Comparison of ENCODE assay signal across 20 mouse cellular contexts in genomic region chr2:91187431-91187830, GRCm38 (mm10). TPM values are rescaled to one million over a fixed set of nuclear protein-coding genes. Genes with fewer than 3 reads are reported as not detected.
A peak's percentile ranks its signal among the peaks of the same experiment; 100 is the strongest.
DNase-seq lines count a peak whose midpoint lies in the region; TF ChIP-seq lines count a peak whose summit lies in the region.
"Had no signal": no experiment of that assay in that cellular context is flagged by ENCODE, and none has a peak within 500 bp of the region (broad histone marks: within the 10 kb centered on the region; RNA-seq: fewer than 3 reads in every experiment).

No protein-coding gene starts in this region.

- H3K27me3 ChIP-seq in spleen, adult 2 months (ENCODE audit: control insufficient read depth, insufficient read depth, low read length) = no peaks in the 10 kb centered on the region
- no peaks in the 10 kb centered on the region for H3K27me3 ChIP-seq in midbrain, embryonic 10.5 days (ENCODE audit: low read depth, poor library complexity, severe bottlenecking)
- H3K27me3 ChIP-seq: embryonic facial prominence, embryonic 13.5 days; heart, embryonic 15.5 days; intestine, embryonic 15.5 days; limb, embryonic 13.5 days; neural tube, embryonic 13.5 days; Patski had no signal

- peak overlapping the region; percentile 1; the same call in 1 of the 2 replicates for H3K27ac ChIP-seq in spleen, adult 2 months (ENCODE audit: insufficient read depth, low read length)
- peak overlapping the region; percentile 40; the same call in 1 of the 2 replicates for H3K27ac ChIP-seq in bone marrow macrophage, adult 2 months (ENCODE audit: insufficient read depth, low read depth, low read length)
- H3K27ac ChIP-seq in midbrain, embryonic 10.5 days (replicated peaks) = no peak overlapping the region
- H3K27ac ChIP-seq: embryonic facial prominence, embryonic 13.5 days; forebrain, embryonic 10.5 days; heart, embryonic 15.5 days; hindbrain, embryonic 10.5 days; intestine, embryonic 15.5 days; limb, embryonic 13.5 days; neural tube, embryonic 13.5 days had no signal

- no peak for TF ChIP-seq CTCF in spleen, adult 2 months (IDR thresholded peaks at IDR 0.05; ENCODE audit: extremely low read depth, insufficient read depth, insufficient read length, insufficient replicate concordance)
- no peak for TF ChIP-seq CTCF in bone marrow macrophage, adult 2 months (IDR thresholded peaks at IDR 0.05; ENCODE audit: low read depth, low read length)

- no peaks in the 10 kb centered on the region for H3K36me3 ChIP-seq in spleen, adult 2 months (ENCODE audit: control insufficient read depth, insufficient read depth, low read length)
- H3K36me3 ChIP-seq in midbrain, embryonic 10.5 days = no peaks in the 10 kb centered on the region
- H3K36me3 ChIP-seq: embryonic facial prominence, embryonic 13.5 days; forebrain, embryonic 10.5 days; heart, embryonic 15.5 days; hindbrain, embryonic 10.5 days; intestine, embryonic 15.5 days; limb, embryonic 13.5 days; neural tube, embryonic 13.5 days had no signal

- no peaks in the 10 kb centered on the region for H3K9me3 ChIP-seq in midbrain, embryonic 10.5 days (replicated peaks)
- H3K9me3 ChIP-seq: embryonic facial prominence, embryonic 13.5 days; forebrain, embryonic 10.5 days; heart, embryonic 15.5 days; hindbrain, embryonic 10.5 days; intestine, embryonic 15.5 days; limb, embryonic 13.5 days; neural tube, embryonic 13.5 days had no signal

- 45% methylated on average over 4 of the region's 4 CpGs for WGBS in spleen, adult 2 months
- WGBS in midbrain, embryonic 10.5 days = 82% methylated on average over 4 of the region's 4 CpGs

- no peak overlapping the region for H3K4me3 ChIP-seq in spleen, adult 2 months (ENCODE audit: extremely low read depth, insufficient read depth, insufficient read length)
- H3K4me3 ChIP-seq in bone marrow macrophage, adult 2 months (ENCODE audit: insufficient read depth, low read length) = no peak overlapping the region
- no peak overlapping the region for H3K4me3 ChIP-seq in midbrain, embryonic 10.5 days
- H3K4me3 ChIP-seq: embryonic facial prominence, embryonic 13.5 days; forebrain, embryonic 10.5 days; heart, embryonic 15.5 days; hindbrain, embryonic 10.5 days; intestine, embryonic 15.5 days; limb, embryonic 13.5 days; neural tube, embryonic 13.5 days had no signal

- TF ChIP-seq POLR2A in spleen, adult 2 months (IDR thresholded peaks at IDR 0.05; ENCODE audit: low read depth, low read length) = no peak
- TF ChIP-seq POLR2A in bone marrow macrophage, adult 2 months (IDR thresholded peaks at IDR 0.05; ENCODE audit: borderline replicate concordance, low read depth, low read length) = no peak

- DNase-seq in layer of hippocampus, adult 9-11 months = peak; percentile 41
- DNase-seq in layer of hippocampus, postnatal 36 days = no peak
- no peak for DNase-seq in spleen, adult 2 months (ENCODE audit: low read depth in 1 of 2, low spot score in 2 of 2)
- DNase-seq in spleen, postnatal 14 days (ENCODE audit: low spot score in 2 of 2) = no peak
- no peak for DNase-seq in thymus, postnatal 10 days (ENCODE audit: low spot score in 2 of 2)
- DNase-seq in thymus, postnatal 0 days (ENCODE audit: low spot score) = no peak
- no peak for DNase-seq in midbrain, embryonic 10.5 days (ENCODE audit: low spot score)
- DNase-seq: cerebellum, adult 18-20 months; heart, adult 18-20 months; lung, postnatal 4 days; midbrain, embryonic 14.5 days had no signal

- peaks cover 10% of the 10 kb centered on the region for H3K4me1 ChIP-seq in spleen, adult 2 months (ENCODE audit: control insufficient read depth, insufficient read depth, insufficient read length)
- H3K4me1 ChIP-seq in bone marrow macrophage, adult 2 months (ENCODE audit: control insufficient read depth, insufficient read depth, low read length) = peaks cover 15% of the 10 kb centered on the region
- H3K4me1 ChIP-seq in midbrain, embryonic 10.5 days = peaks cover 12% of the 10 kb centered on the region
- H3K4me1 ChIP-seq: intestine, embryonic 15.5 days had no signal

RNA-seq across cellular contexts. Expression of gene Madd, which starts 3.8 kb away (rescaled TPM):
- 100 to 1,000 TPM; 246 to 247 TPM for total RNA-seq in layer of hippocampus, postnatal 36 days (2021)
- polyA plus RNA-seq in spleen, adult 2 months (2012; rRNA removed) = 34.4 and 37.3 TPM in 2 replicates
- 82.1 and 88.6 TPM in 2 replicates for polyA plus RNA-seq in bone marrow macrophage, adult 2 months (2012; ENCODE audit: insufficient read depth, insufficient read length, missing spikeins)
- 15.9 and 27.0 TPM in 2 replicates for polyA plus RNA-seq in thymus, postnatal 0 days (2015; fragmentation: Nextera tagmentation; extraction: Ambion mirVana)
- 16.9 and 21.2 TPM in 2 replicates for polyA plus RNA-seq in midbrain, embryonic 10.5 days (2016; fragmentation: Nextera tagmentation; extraction: Ambion mirVana)

RNA-seq across cellular contexts. Expression of gene Nr1h3, which starts 15.2 kb away (rescaled TPM):
- 1 to 10 TPM; 5.1 to 7.7 TPM for total RNA-seq in layer of hippocampus, postnatal 36 days (2021)
- 74.4 and 90.0 TPM in 2 replicates for polyA plus RNA-seq in spleen, adult 2 months (2012; rRNA removed)
- 12.7 and 15.9 TPM in 2 replicates for polyA plus RNA-seq in bone marrow macrophage, adult 2 months (2012; ENCODE audit: insufficient read depth, insufficient read length, missing spikeins)
- polyA plus RNA-seq in thymus, postnatal 0 days (2015; fragmentation: Nextera tagmentation; extraction: Ambion mirVana) = 7.2 and 9.6 TPM in 2 replicates
- 2.3 and 3.1 TPM in 2 replicates for polyA plus RNA-seq in midbrain, embryonic 10.5 days (2016; fragmentation: Nextera tagmentation; extraction: Ambion mirVana)

RNA-seq across cellular contexts. Expression of gene Acp2, which starts 15.3 kb away (rescaled TPM):
- total RNA-seq in layer of hippocampus, postnatal 36 days (2021) = 10 to 100 TPM; 52.7 to 56.4 TPM
- 21.4 and 24.6 TPM in 2 replicates for polyA plus RNA-seq in spleen, adult 2 months (2012; rRNA removed)
- polyA plus RNA-seq in bone marrow macrophage, adult 2 months (2012; ENCODE audit: insufficient read depth, insufficient read length, missing spikeins) = 141 and 149 TPM in 2 replicates
- polyA plus RNA-seq in thymus, postnatal 0 days (2015; fragmentation: Nextera tagmentation; extraction: Ambion mirVana) = 15.5 and 15.6 TPM in 2 replicates
- 28.3 and 35.3 TPM in 2 replicates for polyA plus RNA-seq in midbrain, embryonic 10.5 days (2016; fragmentation: Nextera tagmentation; extraction: Ambion mirVana)

RNA-seq across cellular contexts. Expression of gene Ddb2, which starts 49.4 kb away (rescaled TPM):
- 1 to 10 TPM; 9.3 to 9.8 TPM for total RNA-seq in layer of hippocampus, postnatal 36 days (2021)
- 16.2 and 18.3 TPM in 2 replicates for polyA plus RNA-seq in spleen, adult 2 months (2012; rRNA removed)
- polyA plus RNA-seq in bone marrow macrophage, adult 2 months (2012; ENCODE audit: insufficient read depth, insufficient read length, missing spikeins) = 12.6 and 13.1 TPM in 2 replicates
- polyA plus RNA-seq in thymus, postnatal 0 days (2015; fragmentation: Nextera tagmentation; extraction: Ambion mirVana) = 33.7 and 35.8 TPM in 2 replicates
- polyA plus RNA-seq in midbrain, embryonic 10.5 days (2016; fragmentation: Nextera tagmentation; extraction: Ambion mirVana) = 7.9 and 9.4 TPM in 2 replicates
